Mouse (Mus musculus) spleen, adult 2 months (tissue): ENCODE measurements around the gene Adat2. TPM values are rescaled to one million over a fixed set of nuclear protein-coding genes. Genes with fewer than 3 reads are reported as not detected.

Experiments used
- DNase-seq, 2 experiments: peaks; one replicate each; pipeline versions ENCODE4 v3.0.0 to v3.0.0-alpha.2; 2012 to 2021; ENCODE audit warnings: low spot score in 2 of 2, low read depth in 1 of 2
- H3K27ac ChIP-seq: fragments of 200-500 bp; 2 replicates; pipeline ENCODE4 v1.5.1; 2012; ENCODE audit warnings: low read length, inconsistent platforms; ENCODE audit not compliant: insufficient read depth
- H3K27me3 ChIP-seq: fragments of 200-500 bp; 2 replicates; pipeline ENCODE4 v1.6.1; 2012; ENCODE audit warnings: mild to moderate bottlenecking, moderate library complexity, low read length, inconsistent platforms; ENCODE audit not compliant: control insufficient read depth, insufficient read depth
- H3K36me3 ChIP-seq: fragments of 200-500 bp; 2 replicates; pipeline ENCODE4 v1.6.1; 2012; ENCODE audit warnings: mild to moderate bottlenecking, low read length, inconsistent platforms; ENCODE audit not compliant: control insufficient read depth, insufficient read depth
- H3K4me1 ChIP-seq: fragments of 200-500 bp; 2 replicates; pipeline ENCODE4 v1.6.1; 2011; ENCODE audit warnings: inconsistent platforms; ENCODE audit not compliant: control insufficient read depth, insufficient read depth, insufficient read length
- H3K4me3 ChIP-seq: fragments of 200-500 bp; 2 replicates; pipeline ENCODE4 v1.5.1; 2011; ENCODE audit warnings: mild to moderate bottlenecking, inconsistent platforms; ENCODE audit not compliant: insufficient read depth, insufficient read length; ENCODE audit errors: extremely low read depth
- CTCF ChIP-seq: fragments of 200-500 bp; IDR thresholded peaks from 2 replicates; pipeline ENCODE4 v1.5.1; 2011; ENCODE audit warnings: mild to moderate bottlenecking, inconsistent platforms; ENCODE audit not compliant: insufficient read depth, insufficient read length, insufficient replicate concordance; ENCODE audit errors: extremely low read depth
- POLR2A ChIP-seq: fragments of 200-500 bp; IDR thresholded peaks from 2 replicates; pipeline ENCODE4 v1.6.1; 2011; ENCODE audit warnings: low read depth, low read length, inconsistent platforms
- WGBS: fragments of 180-500 bp; shearing (Covaris S2); methylation state at CpG from one replicate; pipeline ENCODE4 v1.1.7; 2018; 5-methylcytosine and 5-hydroxymethylcytosine counted together
- polyA plus RNA-seq: library from polyadenylated mRNA; depleted of rRNA; stranded (reverse); fragments of >200 nt; gene quantifications from 2 replicates; pipeline ENCODE4 v1.2.3, GENCODE M21; 2012

Adat2 gene
- polyA plus RNA-seq, 1 experiment, result 2.9 TPM

DNA sequence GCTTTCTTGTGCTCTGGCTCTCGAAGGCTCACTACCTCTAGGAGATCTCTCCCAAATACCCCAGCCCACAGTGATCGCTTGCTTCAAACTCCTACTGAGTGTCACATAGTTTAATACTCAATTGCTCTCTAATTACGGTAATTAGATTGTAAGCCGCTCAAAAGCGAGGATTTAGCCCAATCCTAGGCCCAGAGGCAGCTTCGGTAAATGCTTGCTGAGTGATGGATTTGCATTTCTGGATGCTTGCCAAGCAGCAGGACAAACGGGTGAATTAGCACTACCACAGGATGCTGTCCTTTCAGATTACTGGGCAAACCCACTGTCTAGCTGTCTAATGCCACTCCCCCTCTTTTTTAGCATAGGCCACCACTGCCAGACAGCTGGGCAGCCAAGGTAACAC lies 17.1 kb downstream of the Adat2 start:
- no peak overlapping the region for H3K27ac ChIP-seq
- TF ChIP-seq POLR2A, result no peak
- no peak for TF ChIP-seq CTCF
- no peak for DNase-seq
- H3K4me1 ChIP-seq, result no peaks in the 10 kb centered on the region
- H3K4me3 ChIP-seq, result no peak overlapping the region
- H3K27me3 ChIP-seq, result no peaks in the 10 kb centered on the region
- H3K36me3 ChIP-seq, result no peaks in the 10 kb centered on the region
- WGBS, result 75% methylated on average over 7 of the region's 7 CpGs

DNA sequence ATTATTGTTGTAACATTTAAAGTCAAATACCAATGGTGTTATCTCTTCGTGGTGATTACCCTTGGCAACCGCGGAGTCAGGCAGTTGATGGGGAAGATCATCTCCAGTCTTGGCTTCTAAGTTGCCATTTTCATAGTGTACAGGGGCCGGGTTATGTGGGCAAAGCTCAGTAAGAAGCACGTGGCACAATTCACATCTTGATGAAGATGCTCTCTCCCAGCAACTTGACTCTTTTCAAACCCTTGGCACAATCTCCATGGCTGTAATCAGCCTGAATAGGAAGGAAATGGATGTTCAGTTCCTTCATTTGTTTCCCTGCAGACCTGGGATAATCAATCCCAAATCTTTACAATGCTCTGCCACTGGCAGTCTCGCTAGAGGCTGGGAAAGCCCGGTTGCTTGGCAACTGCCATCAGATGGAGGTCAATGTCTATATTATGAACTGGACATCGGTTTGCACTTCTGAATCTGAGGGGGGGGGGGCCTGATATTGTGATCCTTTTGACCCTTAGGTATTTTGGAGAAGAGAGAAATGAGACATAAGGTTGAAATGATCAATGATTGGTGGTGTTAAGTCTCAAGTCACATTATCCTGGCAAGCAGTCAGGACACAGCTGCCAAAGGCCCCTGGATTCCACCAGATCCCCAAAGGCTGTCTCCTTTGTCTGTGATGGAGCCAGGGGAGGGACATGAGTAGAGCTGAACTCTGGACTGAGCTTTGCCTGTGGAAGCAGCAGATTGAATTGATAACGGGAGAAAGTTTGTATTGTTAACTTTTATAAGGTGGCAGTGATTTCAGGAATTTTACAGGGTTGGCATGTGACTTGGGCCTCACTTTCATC lies 18.2 kb downstream of the Adat2 start:
- Histone ChIP-seq H3K4me3 (no peak overlapping the region), H3K36me3 (no peaks in the 10 kb centered on the region), H3K27me3 (no peaks in the 10 kb centered on the region), H3K27ac (no peak overlapping the region), H3K4me1 (no peaks in the 10 kb centered on the region)
- DNase-seq, result no peak
- WGBS, result 83% methylated on average over 9 of the region's 9 CpGs
- TF ChIP-seq POLR2A, result no peak
- no peak for TF ChIP-seq CTCF

DNA sequence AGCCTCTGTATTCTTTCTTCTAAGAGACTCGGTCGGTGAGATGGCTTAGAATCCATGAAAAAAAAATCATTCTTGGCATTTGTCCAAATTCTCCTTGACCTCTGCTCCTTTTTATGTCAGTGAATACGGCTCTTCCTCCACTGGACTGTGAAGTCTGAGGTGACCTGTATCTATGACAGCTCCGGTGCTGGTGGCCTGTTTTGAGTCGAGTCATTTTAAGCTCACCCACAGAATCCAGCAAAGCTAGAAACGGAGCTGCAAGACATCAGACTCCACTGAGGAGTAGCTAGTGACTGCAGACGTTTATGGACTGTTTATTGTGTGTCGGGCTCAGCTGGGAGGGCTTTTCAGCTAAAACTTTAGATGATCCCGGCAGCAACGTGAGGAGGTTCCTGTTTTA lies 19.3 kb downstream of the Adat2 start:
- DNase-seq, result no peak
- H3K4me3 ChIP-seq, result no peak overlapping the region
- WGBS, result 76% methylated on average over 10 of the region's 10 CpGs
- H3K27ac ChIP-seq, result no peak overlapping the region
- no peaks in the 10 kb centered on the region for H3K27me3 ChIP-seq
- no peaks in the 10 kb centered on the region for H3K36me3 ChIP-seq
- TF ChIP-seq CTCF (no peak), POLR2A (no peak)
- no peaks in the 10 kb centered on the region for H3K4me1 ChIP-seq

DNA sequence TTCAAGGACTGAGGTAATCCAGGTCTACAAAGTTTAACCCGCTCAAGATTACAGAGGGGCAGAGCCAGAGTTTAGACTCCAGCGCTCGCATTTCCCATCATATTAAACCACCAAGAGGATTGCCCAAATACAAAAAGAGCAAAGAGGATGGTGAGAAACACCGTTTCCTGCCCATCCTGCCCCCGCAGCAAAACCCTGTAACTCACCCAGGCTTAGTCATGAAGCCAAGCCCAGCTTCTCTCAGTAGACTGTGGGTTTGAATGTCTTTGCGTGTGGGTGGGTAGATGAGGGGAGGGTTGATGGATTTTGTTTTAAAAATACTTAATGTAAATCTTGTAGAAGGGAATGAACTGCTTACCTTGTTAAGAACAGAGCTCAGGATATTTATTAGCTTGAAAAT lies 19.7 kb downstream of the Adat2 start:
- no peak for TF ChIP-seq POLR2A
- no peak for TF ChIP-seq CTCF
- no peaks in the 10 kb centered on the region for H3K36me3 ChIP-seq
- no peaks in the 10 kb centered on the region for H3K27me3 ChIP-seq
- H3K4me3 ChIP-seq, result no peak overlapping the region
- no peak overlapping the region for H3K27ac ChIP-seq
- no peak for DNase-seq
- WGBS, result 72% methylated on average over 6 of the region's 6 CpGs
- H3K4me1 ChIP-seq, result no peaks in the 10 kb centered on the region

DNA sequence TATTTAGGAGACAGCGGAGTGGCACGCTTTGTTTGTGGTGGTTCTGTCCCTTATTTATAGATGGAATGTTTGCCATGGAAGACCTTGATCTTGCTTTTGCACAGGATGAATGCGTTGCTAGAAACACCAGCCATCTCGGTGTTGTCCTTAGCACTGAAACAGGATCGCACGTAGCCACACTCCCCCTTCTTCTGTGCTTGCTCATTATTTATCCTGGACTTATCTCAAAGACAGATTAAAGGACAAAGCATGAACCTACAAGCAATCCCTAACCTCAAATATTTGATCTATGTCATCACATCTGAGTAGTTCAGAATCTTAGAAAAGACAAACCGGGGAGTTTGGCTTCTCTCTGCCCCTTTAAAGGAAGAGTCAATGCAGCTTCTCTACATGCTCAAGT lies 24.4 kb downstream of the Adat2 start:
- H3K4me1 ChIP-seq, result no peaks in the 10 kb centered on the region
- DNase-seq, result no peak
- TF ChIP-seq CTCF (no peak), POLR2A (no peak)
- no peaks in the 10 kb centered on the region for H3K27me3 ChIP-seq
- H3K4me3 ChIP-seq, result no peak overlapping the region
- WGBS, result 95% methylated on average over 7 of the region's 7 CpGs
- H3K27ac ChIP-seq, result no peak overlapping the region
- H3K36me3 ChIP-seq, result no peaks in the 10 kb centered on the region

DNA sequence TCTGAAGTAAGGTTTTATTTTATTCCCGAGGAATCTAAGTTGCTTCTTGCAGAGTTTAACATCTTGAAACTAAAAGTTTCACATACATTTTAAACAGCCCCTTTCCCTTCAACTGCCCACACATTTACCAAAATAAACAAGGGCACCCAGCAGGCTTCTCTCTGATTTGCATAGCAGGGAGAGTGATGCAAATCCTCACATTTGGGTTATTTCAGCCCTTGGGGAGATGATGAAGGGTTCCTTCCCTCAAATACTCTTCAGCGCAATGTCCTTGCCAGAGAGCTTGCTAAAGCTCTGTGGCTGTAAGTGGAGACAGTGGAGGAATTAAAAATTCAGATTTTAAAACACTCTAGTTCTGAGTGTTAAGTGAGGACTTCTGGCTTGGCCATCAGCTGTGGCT lies 35.2 kb downstream of the Adat2 start:
- H3K4me3 ChIP-seq, result no peak overlapping the region
- H3K27ac ChIP-seq, result no peak overlapping the region
- TF ChIP-seq POLR2A, result no peak
- TF ChIP-seq CTCF, result no peak
- no peaks in the 10 kb centered on the region for H3K4me1 ChIP-seq
- WGBS, result 75% methylated on average over 2 of the region's 2 CpGs
- no peak for DNase-seq
- H3K27me3 ChIP-seq, result no peaks in the 10 kb centered on the region
- H3K36me3 ChIP-seq, result no peaks in the 10 kb centered on the region

DNA sequence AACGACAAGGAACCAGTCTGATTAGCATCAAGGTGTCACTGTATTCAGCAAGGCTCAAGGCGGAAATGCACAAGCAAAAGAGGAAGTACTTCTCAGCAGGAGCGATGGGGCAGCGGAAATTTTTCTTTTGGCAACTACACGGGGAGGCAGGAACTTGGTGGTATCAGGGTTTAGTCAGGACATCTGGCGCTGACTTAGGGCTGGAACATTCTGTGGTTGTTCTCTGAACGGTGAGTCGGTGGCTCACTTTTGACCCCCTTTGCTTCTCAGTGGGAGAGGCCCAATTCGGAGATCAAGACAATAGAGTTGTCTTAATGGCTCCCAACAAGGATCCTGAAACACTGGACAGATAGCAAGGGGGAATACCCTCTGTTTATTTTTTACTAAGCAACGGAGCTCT lies 39.5 kb downstream of the Adat2 start:
- Histone ChIP-seq H3K27ac (no peak overlapping the region), H3K36me3 (no peaks in the 10 kb centered on the region), H3K4me3 (no peak overlapping the region), H3K27me3 (no peaks in the 10 kb centered on the region), H3K4me1 (no peaks in the 10 kb centered on the region)
- no peak for TF ChIP-seq POLR2A
- TF ChIP-seq CTCF, result no peak
- DNase-seq, result no peak
- WGBS, result 92% methylated on average over 10 of the region's 10 CpGs
